Mouse (Mus musculus) c-Kit-positive CD71-negative TER-119-negative erythroid progenitor cells, embryonic 14.5 days (primary cell): ENCODE data around the gene Smoc2.
A peak's percentile ranks its signal among the peaks of the same experiment; 100 is the strongest.

ENCODE experiments used
- DNase-seq: peaks from one replicate; pipeline ENCODE4 v3.0.0-alpha.2; 2013; ENCODE audit warnings: low read depth

Gene Smoc2

DNA sequence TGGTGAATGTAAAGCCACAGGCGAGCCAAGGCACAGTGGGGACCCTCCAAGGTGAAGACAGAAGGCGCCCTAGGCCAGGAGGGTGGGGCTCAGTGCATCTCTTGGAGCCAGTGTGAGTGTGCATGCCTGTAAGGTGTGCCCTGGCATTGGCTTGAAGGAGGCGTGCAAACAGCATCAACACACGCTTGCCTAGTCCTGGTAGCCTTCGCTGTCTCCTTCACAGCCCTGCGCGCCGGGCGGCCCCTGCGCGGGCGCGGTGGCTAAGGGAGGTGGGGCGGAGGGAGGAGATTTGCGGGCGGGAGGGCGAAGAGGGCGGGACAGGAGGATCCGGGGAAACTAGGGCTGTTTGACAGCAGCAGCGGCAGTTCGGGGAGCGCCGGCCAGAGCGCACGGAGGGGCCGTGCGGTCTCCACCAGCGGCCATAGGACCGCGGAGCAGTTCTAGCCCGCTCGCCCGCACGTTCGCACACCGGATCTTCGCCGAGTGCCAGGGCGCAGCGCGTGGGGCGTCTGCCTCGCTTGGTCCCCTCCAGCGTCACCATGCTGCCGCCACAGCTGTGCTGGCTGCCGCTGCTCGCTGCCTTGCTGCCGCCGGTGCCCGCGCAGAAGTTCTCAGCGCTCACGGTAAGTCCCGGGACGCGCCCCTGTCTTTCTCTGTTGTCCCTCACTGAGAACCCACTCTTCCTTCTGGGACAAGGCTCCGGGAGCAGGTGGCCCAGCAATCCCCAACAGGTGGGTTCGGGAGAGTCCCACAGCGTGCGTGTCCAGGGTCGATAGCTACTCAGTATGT, at the start of gene Smoc2:
TSS of gene Smoc2 (plus strand) at position 330 of the 789 bp plus-strand sequence.
- no peak for DNase-seq

DNA sequence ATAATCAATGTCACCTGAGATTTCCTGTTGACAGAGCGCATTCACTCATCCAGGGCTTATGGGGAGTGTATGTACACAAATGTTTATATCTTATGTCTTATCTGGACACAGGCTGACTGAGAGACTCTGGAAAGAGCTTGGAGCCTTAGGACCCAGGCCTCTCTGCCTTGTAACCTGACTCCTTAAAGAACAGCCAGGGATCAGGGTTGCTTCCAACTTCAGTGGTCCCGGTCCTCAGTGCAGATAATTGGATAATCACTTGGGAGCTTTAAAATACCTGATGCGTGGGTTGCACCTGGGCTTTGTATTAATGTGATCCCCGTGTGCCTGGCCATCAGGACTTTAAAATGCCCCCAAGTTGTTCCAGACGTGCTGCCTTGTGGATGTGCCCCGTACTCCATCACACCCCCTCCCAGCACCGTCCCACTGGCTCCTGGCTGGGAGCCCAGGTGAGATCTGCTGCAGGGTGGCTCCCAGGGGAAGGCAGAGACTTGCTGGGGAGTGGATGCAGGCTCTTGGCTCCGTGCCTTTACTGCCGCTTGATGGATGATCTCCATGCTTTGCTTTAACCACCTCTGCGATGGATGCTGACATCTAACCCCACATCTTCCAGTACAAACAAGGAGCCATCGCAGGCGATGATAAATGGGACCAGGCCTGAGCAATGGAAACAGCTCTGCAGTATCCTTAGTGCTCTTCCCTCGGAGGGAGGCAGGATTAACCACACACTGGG, 48.4 kb upstream of the Smoc2 start:
- no peak for DNase-seq

- DNase-seq: peak; percentile 24
Observed at GRCm38 (mm10) chr17:14232629-14233028, 46.7 kb upstream of the Smoc2 start.

GRCm38 (mm10) chr17:14233658-14234057, 45.6 kb upstream of the Smoc2 start:
- DNase-seq: no peak

GRCm38 (mm10) chr17:14234774-14235389, 44.4 kb upstream of the Smoc2 start:
- DNase-seq: no peak

DNA sequence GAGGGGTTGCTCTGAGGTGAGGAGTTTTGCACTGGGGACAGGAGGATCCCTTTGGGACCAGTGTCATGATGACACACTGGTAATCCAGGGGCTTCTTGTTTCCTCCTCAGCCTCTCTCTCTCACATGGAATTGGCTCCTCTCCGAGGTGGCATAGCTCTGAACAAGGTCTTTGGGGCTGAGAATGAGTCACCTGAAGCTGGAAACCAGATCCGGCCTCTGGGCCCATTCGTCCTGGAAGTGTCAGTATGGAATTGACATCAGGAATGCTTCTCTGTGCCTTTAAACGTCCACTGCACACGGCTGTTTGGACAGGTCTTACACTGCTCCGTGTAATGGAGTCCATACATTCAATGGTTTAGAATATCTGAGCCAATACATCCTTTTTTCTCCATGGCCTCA, 42.2 kb upstream of the Smoc2 start:
- no peak for DNase-seq

GRCm38 (mm10) chr17:14239960-14240359, 39.3 kb upstream of the Smoc2 start:
- no peak for DNase-seq

GRCm38 (mm10) chr17:14242634-14243033, 36.7 kb upstream of the Smoc2 start:
- DNase-seq: no peak

DNA sequence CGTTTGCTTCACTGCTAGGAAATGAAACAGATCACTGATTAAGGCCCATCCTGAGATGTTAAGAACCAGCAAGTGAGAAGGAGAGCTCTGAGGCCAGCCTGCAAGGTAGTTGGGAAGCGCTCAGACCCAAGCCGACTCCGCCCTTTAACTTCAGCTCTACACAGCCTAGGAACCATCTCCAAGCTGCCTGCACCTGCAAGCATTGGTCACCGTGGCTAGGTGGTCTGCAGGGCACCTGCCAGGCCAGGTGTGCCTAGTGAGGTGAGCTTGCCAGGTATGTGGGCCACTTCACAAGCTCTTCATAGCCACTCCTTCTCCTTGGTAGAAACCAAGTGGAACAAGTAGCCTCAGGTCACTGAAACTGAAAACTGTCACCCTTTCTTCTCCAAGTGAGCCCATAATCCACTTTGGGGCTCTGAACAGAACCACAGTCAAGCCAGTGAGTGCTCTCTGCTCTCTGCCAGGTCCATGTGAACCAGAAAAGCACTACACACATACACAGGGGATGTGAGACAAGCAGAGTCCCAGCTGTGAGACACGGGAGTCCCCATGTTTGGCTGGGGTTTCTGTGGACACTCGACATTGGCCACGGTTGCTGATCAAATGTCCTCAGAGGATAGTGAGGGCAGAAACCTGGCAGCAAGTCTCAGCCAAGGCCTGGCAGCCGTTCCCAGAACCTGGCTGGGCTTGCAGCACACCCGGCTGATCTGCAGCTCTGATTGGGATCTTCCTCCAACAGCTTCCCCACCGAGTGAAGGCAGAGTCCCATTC, 34.9 kb upstream of the Smoc2 start:
- no peak for DNase-seq

DNA sequence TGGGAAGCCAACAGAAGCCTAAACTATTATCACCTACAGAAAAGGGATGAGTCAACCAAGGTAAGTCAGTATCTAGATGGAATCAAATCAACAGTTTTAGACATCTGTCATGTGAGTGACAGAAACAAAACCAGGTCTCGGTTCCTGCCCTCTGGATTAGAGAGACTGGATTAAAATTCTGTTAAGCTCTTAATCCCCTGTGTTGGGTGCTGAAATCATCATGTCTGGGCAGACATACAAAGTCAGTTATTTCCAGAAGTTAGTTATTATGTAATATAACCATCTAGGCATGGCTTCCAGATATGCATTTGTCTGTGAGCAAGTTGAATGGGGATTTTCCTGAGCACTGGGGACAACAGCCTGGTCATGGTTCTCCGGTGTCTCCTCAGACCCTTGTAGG, 33.0 kb upstream of the Smoc2 start:
- DNase-seq: no peak

DNA sequence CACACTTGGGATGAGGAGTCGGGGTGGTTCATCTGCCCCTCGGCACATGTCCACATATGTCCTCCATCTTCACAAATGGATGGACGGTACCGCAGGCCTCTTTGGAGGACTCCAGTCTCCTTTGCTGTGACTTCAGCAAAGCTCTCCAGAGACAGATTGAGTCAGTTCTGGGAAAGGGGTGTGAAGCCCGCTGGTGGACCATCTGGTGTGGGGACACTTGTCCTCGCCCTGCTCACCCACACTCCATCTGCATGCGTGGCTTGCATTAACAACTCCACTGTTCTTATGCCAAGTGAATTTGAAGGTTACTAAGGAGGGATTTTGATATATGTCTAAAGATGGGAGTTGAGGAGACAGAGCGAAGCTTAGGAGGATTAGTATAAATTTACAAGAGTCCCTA, 31.4 kb upstream of the Smoc2 start:
- no peak for DNase-seq

DNA sequence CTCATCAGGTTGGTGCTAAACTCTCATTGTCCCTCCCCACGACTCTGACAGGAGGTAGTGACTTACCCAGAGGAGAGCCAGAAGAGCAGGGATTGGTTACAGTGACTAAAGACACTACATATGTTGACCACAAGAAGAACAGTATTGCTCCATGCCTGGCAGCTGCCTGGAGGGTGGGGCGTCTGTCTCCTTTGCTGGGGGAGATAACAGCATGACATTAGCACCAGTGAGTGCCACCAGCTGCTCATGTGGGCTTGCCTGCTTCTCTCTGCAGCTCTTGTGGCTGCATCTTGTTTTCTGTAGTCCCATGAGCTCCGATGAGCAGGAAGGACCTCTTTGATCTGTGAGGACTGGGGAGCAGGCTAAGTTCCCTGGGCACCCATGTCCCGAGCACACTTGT, 29.7 kb upstream of the Smoc2 start:
- DNase-seq: no peak

DNA sequence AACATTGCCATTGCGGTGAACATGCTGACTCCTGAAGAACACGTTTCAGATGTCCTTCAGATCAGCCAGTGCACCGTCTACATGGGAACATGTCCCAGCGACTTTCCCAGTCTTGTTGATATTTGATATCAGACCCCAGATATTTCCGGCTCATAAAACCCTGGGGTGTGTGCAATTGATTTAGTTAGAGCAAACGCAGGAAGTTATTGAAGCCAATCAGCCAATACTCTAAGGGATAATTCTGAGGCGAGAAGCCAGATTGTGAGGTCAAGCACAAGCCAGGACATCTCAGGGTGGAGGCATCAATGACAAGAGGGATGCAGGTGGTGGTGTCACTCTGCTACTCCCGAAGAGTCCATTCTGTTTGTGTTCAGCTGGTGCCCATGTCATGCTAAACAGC, 28.9 kb upstream of the Smoc2 start:
- no peak for DNase-seq

DNA sequence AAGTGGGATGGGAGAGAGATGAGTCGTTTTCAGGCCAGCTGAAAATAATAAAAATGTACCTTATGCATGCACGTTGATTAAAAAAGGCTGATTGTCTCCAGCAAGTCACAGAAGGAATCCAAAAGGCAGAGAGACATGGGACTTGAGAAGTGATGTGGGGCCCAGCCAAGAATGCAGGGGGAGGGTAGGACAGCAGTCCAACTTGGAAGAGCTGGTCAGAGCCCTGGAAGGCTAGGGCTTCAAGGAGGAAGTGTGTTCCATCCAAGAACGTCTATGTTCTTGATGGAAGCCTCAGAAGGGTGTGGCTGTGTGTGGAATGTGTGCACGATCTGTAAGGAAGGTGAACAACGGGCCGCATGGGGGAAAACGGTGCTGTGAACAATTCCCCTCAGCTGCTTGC, 26.9 kb upstream of the Smoc2 start:
- no peak for DNase-seq

DNA sequence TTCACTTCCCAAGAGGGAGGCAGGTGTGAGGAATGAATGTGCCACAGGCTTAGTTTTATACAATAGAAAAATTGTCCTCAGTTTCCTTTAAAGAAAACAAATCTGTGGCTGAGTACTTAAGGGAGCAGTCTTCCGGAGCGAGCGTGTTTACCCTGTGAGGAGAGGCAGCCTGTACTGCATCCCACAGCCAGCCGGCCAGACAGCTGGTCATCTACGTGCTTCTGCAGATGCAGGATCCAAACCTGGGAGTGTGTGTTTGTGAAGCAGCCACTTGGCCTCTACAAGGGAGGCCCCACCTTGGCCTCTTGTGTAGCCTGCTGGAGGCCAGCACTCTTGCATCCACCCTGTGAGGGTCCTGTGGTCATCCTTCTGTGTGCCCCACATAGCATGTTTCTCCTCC, 24.7 kb upstream of the Smoc2 start:
- DNase-seq: no peak

DNA sequence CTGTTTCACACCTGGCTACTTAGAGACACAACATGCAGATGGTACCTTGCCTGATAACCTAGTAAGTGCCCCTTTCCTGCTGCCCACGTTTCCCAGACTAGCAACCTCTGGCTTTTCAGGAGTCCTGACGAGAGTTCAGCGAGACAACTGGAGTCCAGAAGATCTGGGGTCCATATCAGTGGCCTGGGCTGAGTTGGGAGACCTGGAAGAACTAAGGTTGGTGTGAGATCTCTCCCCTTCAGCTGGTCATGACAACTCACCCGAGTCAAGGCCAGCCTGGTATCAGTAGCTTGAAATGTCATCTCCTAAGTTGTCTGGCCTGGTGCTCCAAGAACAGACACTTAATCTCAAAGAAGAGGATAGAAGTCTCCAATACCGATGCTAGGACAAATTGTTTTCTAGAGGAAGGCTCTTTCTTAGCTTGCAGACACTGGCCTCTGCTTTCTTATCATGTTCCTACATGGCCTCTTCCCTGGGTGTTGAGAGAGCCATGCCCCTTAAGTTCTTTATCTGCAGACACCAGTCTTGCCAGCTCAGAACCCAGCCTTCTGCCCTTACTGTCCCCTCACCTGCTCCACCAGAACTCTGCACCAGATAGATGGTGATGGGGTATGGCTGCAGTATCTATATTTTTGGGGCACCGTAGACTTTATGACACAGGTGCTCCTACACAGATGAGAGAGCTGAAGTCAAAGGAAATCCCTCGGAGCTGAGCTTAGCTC, 21.3 kb upstream of the Smoc2 start:
- no peak for DNase-seq

DNA sequence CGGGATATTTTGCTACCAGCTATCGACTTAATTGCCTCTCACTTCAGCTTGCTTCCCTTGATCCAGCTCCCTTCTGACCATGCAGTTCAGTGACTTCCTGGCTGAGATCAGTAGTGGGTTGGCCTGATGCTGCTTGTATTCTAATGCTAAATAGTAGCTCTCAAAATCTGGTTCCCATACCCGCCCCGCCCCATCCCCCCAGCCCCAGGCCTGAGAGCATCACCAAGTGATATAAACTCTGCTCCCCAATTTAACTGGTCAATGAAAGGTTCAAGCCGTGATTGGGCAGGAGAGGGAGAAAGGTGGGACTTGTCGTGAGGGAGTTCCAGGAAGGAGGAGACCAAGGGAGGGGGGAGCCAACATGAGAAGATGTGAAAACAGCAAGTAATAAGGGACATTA, 20.4 kb upstream of the Smoc2 start:
- no peak for DNase-seq

DNA sequence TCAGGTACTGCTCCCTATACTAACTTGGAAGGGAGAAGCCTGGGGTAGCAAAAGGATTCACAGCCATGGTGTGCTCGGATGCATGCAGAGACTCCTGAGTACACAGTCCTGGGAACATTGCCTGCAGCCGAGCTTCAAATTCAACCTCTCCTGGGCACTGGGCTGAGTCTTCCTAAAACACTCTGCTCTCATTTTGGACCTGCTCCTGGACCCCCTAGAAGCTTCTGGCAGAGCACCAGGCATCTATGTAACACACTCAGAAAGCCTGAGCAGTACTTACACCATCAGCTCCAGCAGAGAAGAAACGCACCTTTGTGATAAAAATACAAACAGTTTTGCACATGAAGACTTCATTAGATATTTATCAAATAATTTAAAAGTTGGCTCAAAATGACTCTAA, 18.3 kb upstream of the Smoc2 start:
- DNase-seq: no peak

- DNase-seq: no peak
Observed at GRCm38 (mm10) chr17:14262217-14262616, 17.1 kb upstream of the Smoc2 start.

DNA sequence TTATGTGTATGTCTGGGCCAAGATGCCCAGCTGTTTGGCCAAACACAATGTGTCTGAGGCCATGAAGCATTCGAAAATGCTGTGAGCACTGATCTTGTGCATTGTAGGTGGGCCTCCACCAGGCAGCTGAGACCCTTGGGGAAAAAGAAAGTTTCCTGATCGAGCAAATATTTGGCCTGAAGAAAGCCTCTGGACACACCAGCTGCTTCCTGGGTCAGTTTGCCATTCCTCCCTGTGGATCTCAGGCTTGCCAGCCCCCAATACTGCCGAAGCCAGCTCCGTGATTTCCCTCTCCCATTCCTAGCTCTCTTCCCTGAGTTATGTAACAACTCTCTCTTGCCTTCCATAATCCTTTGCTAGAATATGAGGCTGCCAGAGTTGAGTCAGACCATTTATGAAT, 11.3 kb upstream of the Smoc2 start:
- DNase-seq: no peak

DNA sequence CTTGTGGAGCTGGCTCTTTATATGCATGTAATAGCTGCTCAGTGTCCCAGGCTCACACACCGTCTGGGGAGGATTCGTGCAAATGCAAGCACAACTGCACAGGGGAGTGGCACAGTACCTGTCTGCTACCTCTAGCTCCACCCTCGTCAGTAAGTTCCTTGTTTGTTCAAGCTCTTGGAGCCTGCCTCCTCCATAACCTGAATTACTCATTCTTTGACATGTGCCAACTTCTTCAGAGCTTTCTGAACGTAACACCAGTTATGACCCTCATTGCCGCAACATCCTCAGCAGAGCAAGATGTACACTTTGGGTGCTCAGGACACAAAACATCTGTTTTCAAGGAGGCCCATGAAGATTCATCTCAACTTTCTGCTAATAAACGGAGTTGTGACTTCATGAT, 5.9 kb upstream of the Smoc2 start:
- DNase-seq: no peak

GRCm38 (mm10) chr17:14277310-14277709, 2.0 kb upstream of the Smoc2 start:
- no peak for DNase-seq
